Mouse (Mus musculus): ENCODE results near the gene Kif16b.

DNA sequence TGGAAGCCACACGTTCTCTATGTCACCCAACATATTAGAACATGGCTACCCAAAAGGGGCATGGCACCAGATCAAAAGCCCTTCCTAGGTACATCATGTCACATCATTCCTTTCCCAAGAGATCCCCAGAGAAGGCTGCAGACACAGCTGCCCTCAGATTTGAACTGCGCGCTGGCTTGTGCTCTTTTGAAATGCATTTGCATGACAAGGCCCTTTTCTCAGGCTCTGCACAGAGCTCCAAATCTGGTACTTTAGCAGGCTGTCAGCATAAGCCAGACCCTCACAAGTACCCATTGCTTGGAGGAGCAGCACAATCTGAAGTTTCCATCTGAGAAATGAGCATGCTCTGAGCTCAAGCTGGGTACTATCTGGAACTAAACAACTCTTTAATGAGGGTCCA, 165.6 kb downstream of the Kif16b start:
- no peak for TF ChIP-seq ZNF384 (IDR thresholded peaks at IDR 0.05; ENCODE audit: low read depth, low read length)
- no peak for TF ChIP-seq MXI1 (IDR thresholded peaks at IDR 0.05; ENCODE audit: low read depth, low read length)
- TF ChIP-seq TCF12 (IDR thresholded peaks at IDR 0.05; ENCODE audit: low read depth, low read length): no peak
- no peak for TF ChIP-seq BHLHE40 (IDR thresholded peaks at IDR 0.05; ENCODE audit: low read depth, low read length)
- no peak for TF ChIP-seq ZC3H11A (IDR thresholded peaks at IDR 0.05; ENCODE audit: low read depth, low read length)
- no peak for TF ChIP-seq EP300 (IDR thresholded peaks at IDR 0.05; ENCODE audit: low read length)
- TF ChIP-seq MAX (IDR thresholded peaks at IDR 0.05; ENCODE audit: low read length): no peak
- no peak for TF ChIP-seq CTCF (conservative IDR thresholded peaks at IDR 0.05 in 1 of 2, IDR thresholded peaks at IDR 0.05 in 1 of 2; ENCODE audit: low read depth in 2 of 2, low read length in 2 of 2)
- no peak for TF ChIP-seq POLR2A (IDR thresholded peaks at IDR 0.05; ENCODE audit: low read depth, low read length)
- no peak for TF ChIP-seq ETS1 (conservative IDR thresholded peaks at IDR 0.05; ENCODE audit: low read depth, low read length)
- TF ChIP-seq USF1 (IDR thresholded peaks at IDR 0.05; ENCODE audit: low read depth, low read length): no peak

Measured in CH12.LX (cell line).